Mouse (Mus musculus): Measurements from ENCODE around the gene Stt3b. TPM values are rescaled to one million over a fixed set of nuclear protein-coding genes. Genes with fewer than 3 reads are reported as not detected.

Stt3b gene
- polyA plus RNA-seq, 1 experiment from 2014 or later, result 132 TPM

DNA sequence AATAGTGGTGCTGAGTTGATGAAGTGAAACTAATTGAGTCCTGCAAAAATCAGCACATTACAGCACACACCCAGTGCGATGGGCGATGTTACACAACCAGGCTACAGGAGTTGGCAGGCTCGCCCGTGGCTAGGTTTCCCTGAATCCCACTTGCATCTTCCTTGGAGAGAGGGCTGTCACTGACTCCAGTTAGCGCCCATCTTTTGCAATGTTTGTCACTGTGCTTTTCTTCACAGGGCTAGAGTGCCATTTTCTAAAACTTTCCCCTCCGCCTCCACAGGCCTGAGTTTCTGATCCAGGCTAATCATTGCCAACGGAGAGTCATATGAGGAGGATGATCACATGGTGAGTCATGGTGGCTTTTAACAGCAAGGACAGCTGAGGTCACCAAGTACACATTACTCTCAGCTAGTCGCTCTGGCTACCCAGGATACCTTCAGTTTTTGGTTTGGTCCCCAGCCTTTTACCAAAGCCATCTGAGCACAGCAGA is 73.8 kb downstream of the Stt3b start:
- no peak overlapping the region for H3K4me3 ChIP-seq (ENCODE audit: low read depth, low read length)
- no peaks in the 10 kb centered on the region for H3K9me3 ChIP-seq (ENCODE audit: control insufficient read depth, low read length)
- H3K27me3 ChIP-seq (ENCODE audit: control insufficient read depth, insufficient read depth, low read length), result no peaks in the 10 kb centered on the region
- ATAC-seq (ENCODE audit: insufficient read depth, low FRiP score, low TSS enrichment), result no peak
- H3K27ac ChIP-seq (ENCODE audit: low read depth, low read length), result no peak overlapping the region
- peaks cover 7% of the 10 kb centered on the region for H3K36me3 ChIP-seq (ENCODE audit: control insufficient read depth, insufficient read depth, low read length)
- no peaks in the 10 kb centered on the region for H3K4me1 ChIP-seq (ENCODE audit: control insufficient read depth, insufficient read depth, low read length)
- no peak for DNase-seq (ENCODE audit: low spot score)
- H3K9ac ChIP-seq (ENCODE audit: low read length), result no peak overlapping the region
- WGBS, result 95% methylated on average over 8 of the region's 8 CpGs
- H3K4me2 ChIP-seq (ENCODE audit: low read depth), result no peak overlapping the region

DNA sequence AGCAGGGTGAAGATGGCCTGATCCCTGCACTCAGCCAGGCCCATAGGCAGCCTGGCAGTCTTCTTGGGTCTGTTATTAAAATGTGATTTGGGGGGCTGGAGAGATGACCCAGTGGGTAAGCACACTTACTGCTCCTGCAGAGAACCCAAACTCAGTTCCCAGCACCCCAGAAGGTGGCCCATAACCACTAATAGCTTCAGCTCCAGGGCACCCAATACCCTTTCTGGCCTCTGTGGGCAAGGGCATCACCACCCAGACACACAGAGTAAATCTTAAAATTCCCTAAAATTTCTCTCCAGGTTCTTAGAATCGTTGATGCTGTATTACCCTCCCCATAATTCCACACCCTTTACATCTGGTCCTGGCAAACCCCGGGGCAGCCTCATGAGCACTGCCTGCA is 75.7 kb downstream of the Stt3b start:
- Histone ChIP-seq H3K4me2 (ENCODE audit: low read depth) (no peak overlapping the region), H3K9me3 (ENCODE audit: control insufficient read depth, low read length) (no peaks in the 10 kb centered on the region), H3K9ac (ENCODE audit: low read length) (no peak overlapping the region), H3K36me3 (ENCODE audit: control insufficient read depth, insufficient read depth, low read length) (no peaks in the 10 kb centered on the region; the same call in 1 of the 2 replicates), H3K4me1 (ENCODE audit: control insufficient read depth, insufficient read depth, low read length) (0 out of 2 replicates have a peak, but pooled peaks cover 3% of the 10 kb centered on the region), H3K27me3 (ENCODE audit: control insufficient read depth, insufficient read depth, low read length) (no peaks in the 10 kb centered on the region), H3K27ac (ENCODE audit: low read depth, low read length) (no peak overlapping the region), H3K4me3 (ENCODE audit: low read depth, low read length) (no peak overlapping the region)
- WGBS, result 93% methylated on average over 2 of the region's 2 CpGs
- DNase-seq (ENCODE audit: low spot score), result no peak
- ATAC-seq (ENCODE audit: insufficient read depth, low FRiP score, low TSS enrichment), result no peak

DNA sequence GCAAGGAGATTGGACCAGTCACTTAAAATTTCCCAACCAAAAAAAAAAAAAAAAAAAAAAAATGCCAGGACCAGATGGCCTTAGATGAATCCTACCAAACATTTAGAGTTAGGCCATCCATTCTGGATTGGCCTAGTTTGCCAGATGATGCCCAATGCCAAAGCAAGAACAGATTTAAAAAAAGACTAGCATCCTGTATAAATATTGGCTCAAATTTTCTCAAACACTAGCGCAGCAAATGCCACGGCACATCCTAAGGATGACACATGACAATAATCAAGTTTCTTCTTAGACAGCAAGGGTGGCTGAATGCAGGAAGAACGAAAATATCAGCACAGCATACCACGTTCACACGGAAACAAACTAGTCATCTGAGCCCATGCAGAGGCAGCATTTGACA is 76.5 kb downstream of the Stt3b start:
- no peak for DNase-seq (ENCODE audit: low spot score)
- Histone ChIP-seq H3K9me3 (ENCODE audit: control insufficient read depth, low read length) (no peaks in the 10 kb centered on the region), H3K27me3 (ENCODE audit: control insufficient read depth, insufficient read depth, low read length) (no peaks in the 10 kb centered on the region), H3K4me2 (ENCODE audit: low read depth) (no peak overlapping the region), H3K9ac (ENCODE audit: low read length) (no peak overlapping the region), H3K4me1 (ENCODE audit: control insufficient read depth, insufficient read depth, low read length) (0 out of 2 replicates have a peak, but pooled peaks cover 3% of the 10 kb centered on the region), H3K4me3 (ENCODE audit: low read depth, low read length) (no peak overlapping the region), H3K36me3 (ENCODE audit: control insufficient read depth, insufficient read depth, low read length) (no peaks in the 10 kb centered on the region), H3K27ac (ENCODE audit: low read depth, low read length) (no peak overlapping the region)
- WGBS, result 95% methylated on average over 5 of the region's 5 CpGs
- no peak for ATAC-seq (ENCODE audit: insufficient read depth, low FRiP score, low TSS enrichment)

DNA sequence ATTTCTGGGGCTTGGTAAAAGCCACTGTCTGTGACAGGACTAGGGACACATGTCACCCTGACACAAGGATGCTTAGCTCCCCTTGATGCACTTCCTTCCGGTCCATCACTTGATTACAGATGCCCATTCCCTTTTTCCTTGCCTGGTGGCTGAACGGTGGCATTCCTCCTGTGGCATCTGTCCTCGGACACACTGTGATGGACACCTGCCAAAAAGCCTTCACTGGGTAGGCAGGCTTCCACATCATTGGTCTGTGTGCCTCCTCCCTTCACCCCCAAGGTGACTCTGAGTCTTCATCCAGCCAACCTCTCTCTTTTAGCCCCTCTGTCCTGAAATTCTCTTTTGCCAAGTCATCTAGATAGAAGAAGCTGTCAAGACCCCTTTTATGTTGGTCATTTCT is 78.7 kb downstream of the Stt3b start:
- H3K4me1 ChIP-seq (ENCODE audit: control insufficient read depth, insufficient read depth, low read length), result 0 out of 2 replicates have a peak, but pooled peaks cover 3% of the 10 kb centered on the region
- no peak overlapping the region for H3K27ac ChIP-seq (ENCODE audit: low read depth, low read length)
- H3K9me3 ChIP-seq (ENCODE audit: control insufficient read depth, low read length), result no peaks in the 10 kb centered on the region
- ATAC-seq (ENCODE audit: insufficient read depth, low FRiP score, low TSS enrichment) (no peak), DNase-seq (ENCODE audit: low spot score) (no peak)
- no peak overlapping the region for H3K4me2 ChIP-seq (ENCODE audit: low read depth)
- 94% methylated on average over 3 of the region's 3 CpGs for WGBS
- no peak overlapping the region for H3K4me3 ChIP-seq (ENCODE audit: low read depth, low read length)
- H3K9ac ChIP-seq (ENCODE audit: low read length), result no peak overlapping the region
- H3K27me3 ChIP-seq (ENCODE audit: control insufficient read depth, insufficient read depth, low read length), result no peaks in the 10 kb centered on the region
- H3K36me3 ChIP-seq (ENCODE audit: control insufficient read depth, insufficient read depth, low read length), result no peaks in the 10 kb centered on the region

DNA sequence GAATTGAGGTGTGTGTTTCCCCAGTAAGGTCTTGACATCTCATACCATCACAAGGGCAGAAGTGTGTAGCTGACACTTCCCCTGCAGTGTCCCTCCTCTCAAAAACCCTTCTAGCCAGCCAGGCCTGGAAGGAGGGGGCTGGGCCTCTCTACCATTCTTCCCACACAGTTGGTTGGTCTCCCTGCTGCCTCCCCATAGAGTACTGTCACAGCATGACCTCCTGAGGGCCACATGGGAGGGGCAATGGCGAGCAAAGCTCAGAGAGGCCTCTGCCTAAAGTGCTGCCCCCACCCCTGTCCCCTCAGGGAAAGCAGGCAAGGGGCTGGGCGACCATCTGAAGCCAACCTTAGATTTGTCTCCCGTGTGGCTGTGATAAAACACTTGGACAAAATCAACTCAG is 80.1 kb downstream of the Stt3b start:
- no peak overlapping the region for H3K4me2 ChIP-seq (ENCODE audit: low read depth)
- no peak for DNase-seq (ENCODE audit: low spot score)
- ATAC-seq (ENCODE audit: insufficient read depth, low FRiP score, low TSS enrichment), result no peak
- 0 out of 2 replicates have a peak, but pooled peaks cover 3% of the 10 kb centered on the region for H3K4me1 ChIP-seq (ENCODE audit: control insufficient read depth, insufficient read depth, low read length)
- H3K9me3 ChIP-seq (ENCODE audit: control insufficient read depth, low read length), result no peaks in the 10 kb centered on the region
- no peak overlapping the region for H3K9ac ChIP-seq (ENCODE audit: low read length)
- no peak overlapping the region for H3K27ac ChIP-seq (ENCODE audit: low read depth, low read length)
- H3K36me3 ChIP-seq (ENCODE audit: control insufficient read depth, insufficient read depth, low read length), result no peaks in the 10 kb centered on the region
- no peaks in the 10 kb centered on the region for H3K27me3 ChIP-seq (ENCODE audit: control insufficient read depth, insufficient read depth, low read length)
- WGBS, result 27% methylated on average over 3 of the region's 3 CpGs
- no peak overlapping the region for H3K4me3 ChIP-seq (ENCODE audit: low read depth, low read length)

DNA sequence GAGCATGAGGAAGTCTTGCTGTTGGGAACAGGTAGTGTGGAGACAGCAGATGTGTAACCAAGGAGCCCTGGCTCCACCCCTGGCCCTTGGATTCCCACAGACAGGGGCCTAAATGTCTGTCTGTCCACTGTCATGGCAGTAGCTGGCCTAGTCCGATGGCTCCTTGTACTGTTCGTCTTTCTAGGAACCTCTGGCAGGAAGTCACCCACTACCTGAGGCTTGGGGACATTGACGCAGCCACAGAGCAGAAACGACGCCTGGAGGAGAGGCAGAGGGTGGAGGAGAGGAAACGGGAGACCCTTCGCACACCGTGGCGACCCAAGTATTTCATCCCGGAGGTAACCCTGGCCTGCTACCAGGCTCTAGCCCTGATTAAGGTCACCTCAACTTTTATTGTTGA is 80.5 kb downstream of the Stt3b start:
- Histone ChIP-seq H3K27me3 (ENCODE audit: control insufficient read depth, insufficient read depth, low read length) (no peaks in the 10 kb centered on the region), H3K9ac (ENCODE audit: low read length) (no peak overlapping the region), H3K4me2 (ENCODE audit: low read depth) (no peak overlapping the region), H3K4me1 (ENCODE audit: control insufficient read depth, insufficient read depth, low read length) (0 out of 2 replicates have a peak, but pooled peaks cover 3% of the 10 kb centered on the region), H3K36me3 (ENCODE audit: control insufficient read depth, insufficient read depth, low read length) (no peaks in the 10 kb centered on the region), H3K27ac (ENCODE audit: low read depth, low read length) (no peak overlapping the region), H3K9me3 (ENCODE audit: control insufficient read depth, low read length) (no peaks in the 10 kb centered on the region), H3K4me3 (ENCODE audit: low read depth, low read length) (no peak overlapping the region)
- DNase-seq (ENCODE audit: low spot score) (no peak), ATAC-seq (ENCODE audit: insufficient read depth, low FRiP score, low TSS enrichment) (no peak)
- WGBS, result 81% methylated on average over 10 of the region's 10 CpGs

DNA sequence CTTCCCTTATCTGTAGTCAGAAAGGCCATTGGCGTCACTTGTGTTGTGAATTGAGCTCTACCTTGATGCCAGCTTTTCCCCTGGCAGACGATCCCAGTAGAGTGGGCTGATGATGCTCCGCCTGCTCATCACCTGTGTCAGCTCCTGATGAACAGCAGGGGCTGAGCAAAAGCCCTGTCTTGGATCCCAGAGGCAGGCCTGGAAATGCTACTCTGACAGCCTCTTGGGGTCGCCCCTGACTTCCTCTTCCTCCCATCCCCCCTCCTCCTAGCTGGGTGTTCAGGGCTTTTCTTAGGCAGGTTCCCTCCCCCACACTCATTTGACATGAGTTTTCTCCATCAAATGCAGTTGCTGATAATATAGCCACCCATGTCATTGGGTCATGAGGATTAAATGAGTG is 81.1 kb downstream of the Stt3b start:
- no peak overlapping the region for H3K4me2 ChIP-seq (ENCODE audit: low read depth)
- H3K4me1 ChIP-seq (ENCODE audit: control insufficient read depth, insufficient read depth, low read length), result 0 out of 2 replicates have a peak, but pooled peaks cover 3% of the 10 kb centered on the region
- 76% methylated on average over 4 of the region's 4 CpGs for WGBS
- H3K27ac ChIP-seq (ENCODE audit: low read depth, low read length), result no peak overlapping the region
- ATAC-seq (ENCODE audit: insufficient read depth, low FRiP score, low TSS enrichment), result no peak
- H3K9me3 ChIP-seq (ENCODE audit: control insufficient read depth, low read length), result no peaks in the 10 kb centered on the region
- H3K27me3 ChIP-seq (ENCODE audit: control insufficient read depth, insufficient read depth, low read length), result no peaks in the 10 kb centered on the region
- no peaks in the 10 kb centered on the region for H3K36me3 ChIP-seq (ENCODE audit: control insufficient read depth, insufficient read depth, low read length)
- no peak for DNase-seq (ENCODE audit: low spot score)
- H3K4me3 ChIP-seq (ENCODE audit: low read depth, low read length), result no peak overlapping the region
- no peak overlapping the region for H3K9ac ChIP-seq (ENCODE audit: low read length)

DNA sequence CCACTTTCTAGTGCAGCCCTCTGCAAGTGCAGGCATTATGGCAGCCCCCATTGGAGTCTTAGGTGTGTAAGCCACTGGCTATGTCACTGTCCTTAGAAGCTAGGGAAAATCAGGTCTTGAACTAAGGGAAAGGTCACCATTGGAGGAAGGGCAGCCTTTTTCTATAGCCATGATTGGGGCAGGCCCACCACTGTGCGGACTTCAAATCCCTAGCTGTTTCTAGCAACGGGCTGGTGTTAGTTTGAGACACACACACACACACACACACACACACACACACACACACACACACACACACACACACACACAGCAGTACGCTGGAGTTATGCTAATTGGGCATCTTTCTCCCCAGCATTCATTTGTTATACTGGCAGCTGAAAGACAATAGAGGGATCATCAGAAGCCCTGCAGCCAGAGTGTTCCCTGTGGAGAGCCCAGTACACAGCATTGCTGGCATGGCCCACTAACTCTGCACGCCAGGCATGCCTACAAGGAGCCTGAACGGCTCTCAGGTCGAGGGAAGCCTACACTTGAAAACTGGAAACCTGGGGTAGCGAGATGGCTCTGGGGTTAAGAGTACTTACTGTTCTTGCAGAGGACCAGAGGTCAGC is 85.4 kb downstream of the Stt3b start:
- Histone ChIP-seq H3K4me2 (ENCODE audit: low read depth) (no peak overlapping the region), H3K27ac (ENCODE audit: low read depth, low read length) (no peak overlapping the region), H3K4me3 (ENCODE audit: low read depth, low read length) (no peak overlapping the region), H3K27me3 (ENCODE audit: control insufficient read depth, insufficient read depth, low read length) (no peaks in the 10 kb centered on the region), H3K36me3 (ENCODE audit: control insufficient read depth, insufficient read depth, low read length) (no peaks in the 10 kb centered on the region), H3K4me1 (ENCODE audit: control insufficient read depth, insufficient read depth, low read length) (no peaks in the 10 kb centered on the region), H3K9ac (ENCODE audit: low read length) (no peak overlapping the region), H3K9me3 (ENCODE audit: control insufficient read depth, low read length) (no peaks in the 10 kb centered on the region)
- ATAC-seq (ENCODE audit: insufficient read depth, low FRiP score, low TSS enrichment) (peak; percentile 63), DNase-seq (ENCODE audit: low spot score) (peak; percentile 43)
- WGBS, result 41% methylated on average over 7 of the region's 7 CpGs

DNA sequence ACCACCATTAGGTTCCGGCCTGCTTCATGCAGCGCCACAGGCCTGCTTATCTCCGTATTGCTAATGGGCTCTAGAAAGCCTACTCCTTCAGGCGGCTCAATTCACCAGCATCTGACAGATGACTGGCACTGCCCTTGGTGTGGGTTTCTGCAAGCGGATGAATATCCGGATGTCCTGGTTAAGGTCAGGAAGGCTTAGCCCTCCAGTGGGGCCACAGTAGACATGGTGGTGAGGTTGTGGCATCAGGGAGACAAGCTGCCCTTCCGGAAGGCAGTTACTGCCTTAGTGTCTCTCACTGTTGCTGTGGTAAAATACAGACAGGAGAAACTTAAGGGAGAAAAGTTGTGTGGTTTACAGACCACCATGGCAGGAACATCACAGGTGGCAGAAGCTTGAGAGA is 89.0 kb downstream of the Stt3b start:
- no peaks in the 10 kb centered on the region for H3K27me3 ChIP-seq (ENCODE audit: control insufficient read depth, insufficient read depth, low read length)
- no peaks in the 10 kb centered on the region for H3K36me3 ChIP-seq (ENCODE audit: control insufficient read depth, insufficient read depth, low read length)
- H3K9me3 ChIP-seq (ENCODE audit: control insufficient read depth, low read length), result no peaks in the 10 kb centered on the region
- no peak overlapping the region for H3K9ac ChIP-seq (ENCODE audit: low read length)
- 95% methylated on average over 7 of the region's 7 CpGs for WGBS
- ATAC-seq (ENCODE audit: insufficient read depth, low FRiP score, low TSS enrichment) (no peak), DNase-seq (ENCODE audit: low spot score) (no peak)
- H3K4me2 ChIP-seq (ENCODE audit: low read depth), result no peak overlapping the region
- no peaks in the 10 kb centered on the region for H3K4me1 ChIP-seq (ENCODE audit: control insufficient read depth, insufficient read depth, low read length)
- no peak overlapping the region for H3K4me3 ChIP-seq (ENCODE audit: low read depth, low read length)
- H3K27ac ChIP-seq (ENCODE audit: low read depth, low read length), result no peak overlapping the region

All from neural tube, embryonic 11.5 days (tissue).